ENCODE assay signal across 7 mouse cellular contexts in the genomic region with DNA sequence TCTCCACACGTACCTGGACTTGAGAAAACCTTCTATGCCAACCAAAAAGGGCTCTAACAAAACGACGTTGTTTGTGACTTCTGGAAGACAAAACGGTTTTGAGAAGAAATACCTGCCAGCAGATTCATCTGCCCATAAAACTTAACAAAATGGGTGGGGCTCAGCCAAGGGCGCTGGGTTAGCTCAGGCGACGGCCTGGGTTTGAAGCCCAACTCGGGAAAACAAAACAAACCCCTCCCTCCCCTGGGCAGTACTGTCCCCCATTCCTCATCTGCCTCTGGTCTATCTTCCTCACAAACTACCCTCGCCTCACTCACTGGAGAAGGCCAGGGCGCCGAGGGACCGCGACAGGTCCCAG. TPM values are rescaled to one million over a fixed set of nuclear protein-coding genes. Genes with fewer than 3 reads are reported as not detected.
DNase-seq lines count a peak whose midpoint lies in the region; ATAC-seq and TF ChIP-seq lines count a peak whose summit lies in the region.

No protein-coding gene starts in this region.

- peaks cover 20% of the 10 kb centered on the region for H3K4me1 ChIP-seq in limb, embryonic 15.5 days
- peaks cover 5% of the 10 kb centered on the region; the same call in 1 of the 2 replicates for H3K4me1 ChIP-seq in stomach, postnatal 0 days (replicated peaks; ENCODE audit: control insufficient read depth, insufficient read depth)

- peak overlapping the region; percentile 85 for H3K4me3 ChIP-seq in limb, embryonic 15.5 days
- H3K4me3 ChIP-seq in stomach, postnatal 0 days (ENCODE audit: low read depth, low read length): peak overlapping the region; percentile 75

- H3K9me3 ChIP-seq in limb, embryonic 15.5 days: no peaks in the 10 kb centered on the region
- H3K9me3 ChIP-seq in stomach, postnatal 0 days (ENCODE audit: control insufficient read depth, low read length): no peaks in the 10 kb centered on the region

- H3K36me3 ChIP-seq in limb, embryonic 15.5 days: 0 out of 2 replicates have a peak, but pooled peaks cover 2% of the 10 kb centered on the region
- H3K36me3 ChIP-seq in stomach, postnatal 0 days (ENCODE audit: control insufficient read depth, insufficient read depth, low read length): no peaks in the 10 kb centered on the region

- H3K4me2 ChIP-seq in limb, embryonic 15.5 days: peak overlapping the region; percentile 87
- H3K4me2 ChIP-seq in stomach, postnatal 0 days (replicated peaks; ENCODE audit: low read depth): peak overlapping the region; percentile 88

- no peak for TF ChIP-seq EP300 in stomach, postnatal 0 days (optimal IDR thresholded peaks at IDR 0.05)

- H3K27me3 ChIP-seq in limb, embryonic 15.5 days: no peaks in the 10 kb centered on the region
- H3K27me3 ChIP-seq in stomach, postnatal 0 days (ENCODE audit: control insufficient read depth, insufficient read depth, low read length): no peaks in the 10 kb centered on the region

- ATAC-seq in erythroid progenitor cell, adult 5-6 weeks (replicated peaks; ENCODE audit: low FRiP score, poor library complexity, severe bottlenecking): peak; percentile 73
- no peak for ATAC-seq in limb, embryonic 15.5 days (ENCODE audit: insufficient number of reproducible peaks, low FRiP score, low TSS enrichment, low read depth)
- ATAC-seq in stomach, postnatal 0 days (ENCODE audit: low FRiP score, low TSS enrichment): no peak

- peak overlapping the region; percentile 63; the same call in 1 of the 2 replicates for H3K27ac ChIP-seq in limb, embryonic 15.5 days
- H3K27ac ChIP-seq in stomach, postnatal 0 days (replicated peaks): peak overlapping the region; percentile 74

- peak; percentile 31 to 43 for DNase-seq in spleen, postnatal 36 days (ENCODE audit: low spot score in 2 of 2)
- no peak for DNase-seq in spleen, postnatal 14 days (ENCODE audit: low spot score in 2 of 2)
- no peak for DNase-seq in stomach, postnatal 0 days (ENCODE audit: low spot score)
- DNase-seq in urinary bladder, postnatal 4 days (ENCODE audit: low spot score in 2 of 2): no peak
- DNase-seq in cerebellum, adult 9-10 months: no peak

- peak overlapping the region; percentile 52 for H3K9ac ChIP-seq in limb, embryonic 15.5 days
- H3K9ac ChIP-seq in stomach, postnatal 0 days (ENCODE audit: low read length): peak overlapping the region; percentile 66

- under 1% methylated on average over 13 of the region's 13 CpGs for WGBS in limb, embryonic 15.5 days
- under 1% methylated on average over 13 of the region's 13 CpGs for WGBS in stomach, postnatal 0 days

- no peak for TF ChIP-seq CTCF in stomach, postnatal 0 days (IDR thresholded peaks at IDR 0.05; ENCODE audit: low read depth)

RNA-seq across cellular contexts. Expression of gene Nusap1, which starts 0.3 kb away (rescaled TPM):
- total RNA-seq in erythroid progenitor cell, adult 5-6 weeks (2015; ENCODE audit: low replicate concordance): 358 and 360 TPM in 2 replicates
- 406 and 409 TPM in 2 replicates for total RNA-seq in erythroid progenitor cell, adult 5-6 weeks (2017; ENCODE audit: low replicate concordance)
- polyA plus RNA-seq in limb, embryonic 15.5 days (2015; fragmentation: Nextera tagmentation; extraction: Ambion mirVana): 60.3 and 60.4 TPM in 2 replicates
- polyA plus RNA-seq in stomach, postnatal 0 days (2015; fragmentation: Nextera tagmentation; extraction: Ambion mirVana): 17.6 and 23.7 TPM in 2 replicates

RNA-seq across cellular contexts. Expression of gene Oip5, which starts 0.4 kb away (rescaled TPM):
- total RNA-seq in erythroid progenitor cell, adult 5-6 weeks (2015; ENCODE audit: low replicate concordance): 68.1 and 71.7 TPM in 2 replicates
- total RNA-seq in erythroid progenitor cell, adult 5-6 weeks (2017; ENCODE audit: low replicate concordance): 32.5 and 94.3 TPM in 2 replicates
- polyA plus RNA-seq in limb, embryonic 15.5 days (2015; fragmentation: Nextera tagmentation; extraction: Ambion mirVana): 16.6 and 18.1 TPM in 2 replicates
- polyA plus RNA-seq in stomach, postnatal 0 days (2015; fragmentation: Nextera tagmentation; extraction: Ambion mirVana): 8.5 and 9.3 TPM in 2 replicates

RNA-seq across cellular contexts. Expression of gene Ndufaf1, which starts 44.8 kb away (rescaled TPM):
- 8.4 and 9.0 TPM in 2 replicates for total RNA-seq in erythroid progenitor cell, adult 5-6 weeks (2015; ENCODE audit: low replicate concordance)
- 5.4 and 6.2 TPM in 2 replicates for total RNA-seq in erythroid progenitor cell, adult 5-6 weeks (2017; ENCODE audit: low replicate concordance)
- 44.1 and 45.2 TPM in 2 replicates for polyA plus RNA-seq in limb, embryonic 15.5 days (2015; fragmentation: Nextera tagmentation; extraction: Ambion mirVana)
- polyA plus RNA-seq in stomach, postnatal 0 days (2015; fragmentation: Nextera tagmentation; extraction: Ambion mirVana): 28.0 and 28.6 TPM in 2 replicates

RNA-seq across cellular contexts. Expression of gene Rtf1, which starts 57.0 kb away (rescaled TPM):
- 33.2 and 42.3 TPM in 2 replicates for total RNA-seq in erythroid progenitor cell, adult 5-6 weeks (2015; ENCODE audit: low replicate concordance)
- total RNA-seq in erythroid progenitor cell, adult 5-6 weeks (2017; ENCODE audit: low replicate concordance): 19.6 and 23.8 TPM in 2 replicates
- polyA plus RNA-seq in limb, embryonic 15.5 days (2015; fragmentation: Nextera tagmentation; extraction: Ambion mirVana): 44.9 and 46.8 TPM in 2 replicates
- polyA plus RNA-seq in stomach, postnatal 0 days (2015; fragmentation: Nextera tagmentation; extraction: Ambion mirVana): 27.4 and 33.2 TPM in 2 replicates

Comparison
In these comparisons a context has a peak if more than half of its experiments do, and no peak if none do; other contexts are left out.
1. DNase-seq: peak in spleen, postnatal 36 days (2 of 2); none in spleen, postnatal 14 days (0 of 2), stomach, postnatal 0 days (single experiment), urinary bladder, postnatal 4 days (0 of 2) and cerebellum, adult 9-10 months (single experiment).